Mouse (Mus musculus) embryo, embryonic 10 days (tissue): ENCODE data around the gene Adamts7.
A peak's percentile ranks its signal among the peaks of the same experiment; 100 is the strongest.

Source experiments
- DNase-seq: peaks from one replicate; pipeline ENCODE4 v3.0.0-alpha.2; 2015; ENCODE audit warnings: low spot score

Adamts7 gene

GRCm38 (mm10) chr9:90197866-90198383 is 35.1 kb downstream of the Adamts7 start:
- DNase-seq, result no peak

- no peak for DNase-seq
These were observed 35.9 kb downstream of the Adamts7 start for GRCm38 (mm10) chr9:90198531-90199449.

GRCm38 (mm10) chr9:90199611-90200010 is 36.7 kb downstream of the Adamts7 start:
- no peak for DNase-seq

DNA sequence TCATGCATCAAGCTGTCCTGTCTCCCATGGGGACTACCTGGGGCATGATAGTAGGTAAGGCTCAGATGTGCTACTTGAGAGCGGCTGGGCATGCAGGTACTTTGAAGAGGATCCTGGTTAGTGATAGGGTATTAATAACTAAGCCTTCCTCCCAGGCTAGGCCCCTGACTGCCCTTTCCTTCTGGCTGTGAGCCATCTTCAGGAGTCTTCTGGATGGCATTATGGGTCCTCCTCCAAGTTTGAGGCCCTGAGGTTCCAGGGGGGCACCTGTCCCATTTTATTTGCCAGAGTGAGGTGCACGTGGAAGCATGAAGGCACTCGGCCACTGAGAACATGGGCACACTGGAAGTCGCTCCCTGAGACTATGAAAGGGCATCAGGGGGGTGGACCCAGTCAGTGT is 37.6 kb downstream of the Adamts7 start:
- DNase-seq, result no peak

- DNase-seq, result no peak
These were observed 38.2 kb downstream of the Adamts7 start for GRCm38 (mm10) chr9:90201096-90201495.

- no peak for DNase-seq
These were observed 38.7 kb downstream of the Adamts7 start for GRCm38 (mm10) chr9:90201541-90201940.

- no peak for DNase-seq
These were observed 40.4 kb downstream of the Adamts7 start for GRCm38 (mm10) chr9:90203233-90203632.

DNA sequence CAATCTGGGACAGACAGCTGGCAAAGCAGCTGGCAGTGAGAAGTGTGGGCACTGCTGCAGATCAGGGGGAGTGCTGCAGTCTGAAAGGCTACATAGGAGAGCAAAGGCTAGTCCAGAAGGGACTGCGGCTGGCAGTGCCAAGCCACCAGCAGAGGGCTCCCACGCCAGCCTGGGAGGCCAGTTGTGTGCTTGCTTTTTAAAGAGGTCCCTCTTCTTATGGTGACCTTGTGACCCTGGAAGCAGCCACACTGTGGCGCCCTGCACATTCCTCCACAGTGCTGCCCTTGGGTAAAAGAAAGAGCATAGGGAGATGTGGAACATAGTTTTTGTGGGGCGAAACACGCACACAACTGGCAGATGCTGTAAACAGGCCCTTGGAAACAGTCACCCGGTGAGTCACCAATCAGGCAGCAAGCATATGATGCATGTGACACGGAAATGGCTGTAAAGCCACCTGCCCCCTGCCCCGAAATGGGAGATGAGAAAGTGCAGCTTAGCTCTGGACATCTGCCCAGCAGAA is 41.6 kb downstream of the Adamts7 start:
- DNase-seq, result no peak

DNA sequence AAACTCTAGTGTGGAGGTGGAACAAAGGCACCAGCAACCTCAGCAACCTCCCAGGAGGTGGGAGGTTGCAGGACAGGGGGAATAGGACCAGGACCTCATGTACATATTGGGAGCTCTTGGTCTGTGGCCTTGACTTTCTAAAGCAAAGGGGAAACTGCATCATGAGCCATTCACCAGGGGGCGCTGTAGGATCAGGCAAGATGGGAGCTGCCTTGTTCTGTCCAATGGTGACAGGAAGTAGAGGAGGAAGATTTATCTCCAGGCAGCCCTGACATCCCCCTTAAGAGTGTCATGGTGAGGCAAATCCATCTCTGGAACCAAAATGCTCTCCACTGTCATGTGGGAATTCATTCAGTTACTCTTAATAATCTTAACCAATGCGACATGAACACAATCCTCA is 43.6 kb downstream of the Adamts7 start:
- DNase-seq, result peak; percentile 88

DNA sequence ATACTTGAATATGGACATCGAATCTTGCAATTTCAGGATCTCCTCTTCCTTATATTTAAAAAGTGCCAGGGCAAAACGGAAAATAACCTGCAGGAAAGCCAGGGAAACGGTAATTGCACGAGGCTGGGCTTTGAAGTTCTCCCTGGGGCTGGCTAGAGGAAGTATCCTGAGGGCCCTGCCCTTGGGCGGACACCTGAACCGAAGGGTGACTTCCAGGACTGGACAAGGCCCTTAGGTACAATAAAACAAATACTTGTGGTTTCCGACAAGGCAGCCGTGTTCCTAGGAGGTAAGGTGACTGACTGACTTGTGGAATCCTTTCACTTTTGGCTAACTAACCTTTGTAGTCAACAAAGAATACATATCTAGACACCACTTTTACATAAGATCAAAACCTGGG is 44.9 kb downstream of the Adamts7 start:
- no peak for DNase-seq

DNA sequence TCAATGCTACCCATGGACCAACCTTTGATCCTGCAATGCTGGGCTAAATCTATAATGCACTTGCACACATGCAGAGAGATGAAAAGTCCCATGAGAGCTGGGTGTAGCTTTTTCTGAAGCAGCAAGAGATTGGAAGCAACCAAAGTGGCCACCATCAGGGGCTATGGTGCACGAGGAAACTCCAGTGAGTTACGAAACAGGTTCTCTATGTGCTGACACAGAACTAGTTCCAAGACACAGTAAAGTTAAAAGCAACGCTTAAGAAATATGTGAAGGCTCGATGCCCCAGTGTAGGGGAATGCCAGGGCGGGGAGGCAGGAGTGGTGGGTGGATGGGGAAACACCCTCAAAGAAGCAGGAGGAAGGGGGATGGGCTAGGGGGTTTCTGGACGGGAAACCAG is 45.8 kb downstream of the Adamts7 start:
- no peak for DNase-seq

DNA sequence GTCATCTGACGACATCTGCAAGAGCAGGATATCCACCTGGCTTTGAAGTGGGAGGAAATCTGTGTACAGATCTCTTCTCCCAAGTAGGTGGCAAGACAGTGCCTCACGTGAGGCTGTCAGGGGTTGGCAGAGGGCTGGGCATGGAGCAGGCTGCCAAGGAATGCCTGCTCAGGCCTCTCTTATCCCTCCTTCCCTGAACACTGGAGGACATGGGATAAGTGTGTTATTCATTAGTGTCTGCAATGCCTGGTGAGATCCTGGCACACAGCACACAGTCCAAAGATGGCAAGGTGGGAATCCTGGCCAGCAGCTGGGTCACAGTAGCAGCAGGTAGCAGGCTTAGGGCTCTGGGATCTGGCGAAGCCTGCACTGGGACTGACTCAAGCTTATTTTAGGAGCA is 50.3 kb downstream of the Adamts7 start:
- DNase-seq, result no peak

DNA sequence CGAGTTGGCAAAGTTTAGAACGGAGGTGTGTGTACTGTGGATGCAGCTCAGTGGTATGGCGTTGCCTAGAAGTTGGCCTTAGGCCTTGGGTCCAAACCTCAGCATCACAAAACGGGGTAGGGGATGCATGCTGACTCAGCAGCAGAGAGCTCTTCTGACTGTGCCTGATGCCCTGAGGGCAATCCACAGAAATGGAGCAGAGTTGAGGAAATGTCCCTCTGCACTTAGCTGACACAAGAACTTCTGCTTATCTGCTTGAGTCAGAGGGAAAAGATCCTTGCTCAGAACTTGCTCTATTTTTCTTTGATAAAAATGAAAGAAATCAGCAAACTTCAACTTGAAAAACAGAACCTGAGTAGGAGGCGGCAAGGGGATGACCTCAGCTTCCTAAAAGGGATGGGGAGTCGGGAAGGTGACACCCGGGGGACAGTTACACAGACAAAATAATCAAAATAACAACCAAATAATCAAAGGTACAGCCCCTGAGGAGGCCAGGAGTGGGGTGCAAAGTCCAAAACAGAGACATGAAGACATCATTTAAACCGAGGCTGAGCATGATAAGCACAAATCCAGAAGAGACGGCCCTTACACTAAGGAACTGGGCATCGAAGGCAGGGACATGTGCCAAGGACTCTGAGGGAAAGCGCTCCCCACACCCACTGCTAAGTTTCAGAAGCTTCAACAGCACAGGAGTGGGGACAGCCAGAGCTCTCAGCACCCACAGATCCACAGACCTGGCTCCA is 53.6 kb downstream of the Adamts7 start:
- no peak for DNase-seq

- DNase-seq, result no peak
These were observed 54.6 kb downstream of the Adamts7 start for GRCm38 (mm10) chr9:90217501-90217900.

- no peak for DNase-seq
These were observed 59.4 kb downstream of the Adamts7 start for GRCm38 (mm10) chr9:90222275-90222674.

- DNase-seq, result no peak
These were observed 63.3 kb downstream of the Adamts7 start for GRCm38 (mm10) chr9:90226081-90226741.

GRCm38 (mm10) chr9:90226742-90227096 is 63.9 kb downstream of the Adamts7 start:
- DNase-seq, result no peak

- DNase-seq, result no peak
These were observed 64.3 kb downstream of the Adamts7 start for GRCm38 (mm10) chr9:90227171-90227570.

DNA sequence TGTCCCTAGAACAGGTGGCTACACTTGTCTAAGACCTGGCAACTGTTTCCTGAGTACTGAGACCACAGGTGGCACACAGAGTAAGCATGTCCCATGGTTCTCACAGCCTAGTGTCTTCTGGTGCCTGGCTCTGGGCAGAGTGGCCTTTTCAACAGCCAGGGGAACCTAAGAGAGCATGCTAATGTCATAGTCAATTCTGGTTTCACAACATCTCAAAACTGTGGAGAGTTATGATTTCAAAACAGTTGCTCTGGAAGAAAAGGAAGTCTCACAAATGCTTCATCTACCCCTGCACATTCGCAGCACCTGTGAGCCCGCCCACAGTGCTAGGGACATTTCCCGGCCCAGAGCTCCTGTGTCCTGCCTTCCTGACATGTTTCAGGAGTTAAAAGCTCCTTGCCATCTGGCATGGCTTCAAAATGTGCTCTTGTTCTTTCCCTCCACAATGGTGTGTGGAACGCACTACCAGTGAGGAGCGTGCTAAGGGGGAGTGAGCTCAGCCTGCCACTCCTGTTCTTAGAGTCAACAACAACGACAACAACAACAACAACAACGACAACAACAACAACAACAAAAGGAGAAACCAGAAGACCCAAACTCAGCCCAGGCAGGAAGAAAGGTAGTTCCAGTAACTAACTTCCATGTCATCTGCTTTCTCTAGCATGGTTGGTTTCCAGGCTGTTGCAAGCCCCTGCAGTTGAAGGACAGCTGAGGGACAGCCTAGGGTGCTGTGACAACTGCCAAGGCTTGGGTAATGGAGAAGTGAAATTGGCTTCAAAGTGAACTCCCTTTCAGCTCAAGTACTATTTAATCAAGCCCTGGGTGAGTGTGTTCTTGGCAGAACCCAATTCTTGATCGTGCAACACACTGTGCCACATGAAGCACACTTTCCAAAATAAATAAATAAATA is 70.2 kb downstream of the Adamts7 start:
- no peak for DNase-seq

GRCm38 (mm10) chr9:90233906-90234419 is 71.1 kb downstream of the Adamts7 start:
- DNase-seq, result no peak

DNA sequence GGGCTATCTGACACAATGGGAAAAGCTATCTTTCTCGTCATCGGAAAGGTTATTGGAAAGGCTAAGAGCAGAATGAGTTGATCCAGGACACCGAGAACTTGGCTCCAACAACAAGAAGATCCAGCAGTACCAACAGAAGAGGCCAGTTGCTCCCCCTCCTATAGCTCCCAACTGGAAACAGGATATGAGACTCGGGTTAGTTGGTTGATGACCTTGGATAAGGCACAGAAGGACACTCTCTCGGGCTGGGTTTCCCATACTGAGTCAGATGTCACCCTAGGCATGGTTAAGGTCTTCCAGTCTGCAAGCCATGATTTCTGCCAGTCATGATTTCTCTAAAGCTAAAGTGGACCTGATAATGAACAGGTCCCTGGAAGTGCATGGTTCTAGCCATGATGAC is 71.9 kb downstream of the Adamts7 start:
- no peak for DNase-seq
